ENCODE assay signal across 8 mouse cellular contexts in genomic region chr13:30336913-30337312, GRCm38 (mm10). TPM values are rescaled to one million over a fixed set of nuclear protein-coding genes. Genes with fewer than 3 reads are reported as not detected.
DNase-seq lines count a peak whose midpoint lies in the region; ATAC-seq and TF ChIP-seq lines count a peak whose summit lies in the region.

No protein-coding gene starts in this region.

- peaks cover 6% of the 10 kb centered on the region; the same call in 1 of the 2 replicates for H3K27me3 ChIP-seq in lung, embryonic 15.5 days
- no peaks in the 10 kb centered on the region for H3K27me3 ChIP-seq in heart, embryonic 14.5 days (ENCODE audit: control insufficient read depth, insufficient read depth, low read length)
- peaks cover 15% of the 10 kb centered on the region for H3K27me3 ChIP-seq in small intestine, adult 2 months (ENCODE audit: control insufficient read depth, insufficient read depth, low read length)

- H3K36me3 ChIP-seq in lung, embryonic 15.5 days: no peaks in the 10 kb centered on the region
- no peaks in the 10 kb centered on the region for H3K36me3 ChIP-seq in heart, embryonic 14.5 days (ENCODE audit: control insufficient read depth, insufficient read depth, low read length)
- H3K36me3 ChIP-seq in small intestine, adult 2 months (ENCODE audit: control insufficient read depth, insufficient read depth, low read length): no peaks in the 10 kb centered on the region

- H3K27ac ChIP-seq in lung, embryonic 15.5 days: no peak overlapping the region
- no peak overlapping the region for H3K27ac ChIP-seq in heart, embryonic 14.5 days (replicated peaks in 1 of 2; ENCODE audit: control insufficient read depth in 1 of 2, insufficient read depth in 1 of 2, low read depth in 2 of 2, low read length in 2 of 2)
- H3K27ac ChIP-seq in small intestine, adult 2 months (ENCODE audit: insufficient read depth, low read depth, low read length): no peak overlapping the region

- H3K4me3 ChIP-seq in lung, embryonic 15.5 days: peak overlapping the region; percentile 50
- peak overlapping the region; percentile 59 to 72 for H3K4me3 ChIP-seq in heart, embryonic 14.5 days (ENCODE audit: control insufficient read depth in 1 of 2, insufficient read depth in 1 of 2, low read depth in 1 of 2, low read length in 2 of 2)
- H3K4me3 ChIP-seq in small intestine, adult 2 months (ENCODE audit: low read depth, low read length): peak overlapping the region; percentile 19; the same call in 1 of the 2 replicates

- no peak for ATAC-seq in lung, embryonic 15.5 days (ENCODE audit: borderline replicate concordance, extremely low read depth, low FRiP score, low TSS enrichment)
- no peak for ATAC-seq in heart, embryonic 14.5 days (ENCODE audit: insufficient number of reproducible peaks, insufficient read depth, low FRiP score, low read depth)

- TF ChIP-seq POLR2A in small intestine, adult 2 months (IDR thresholded peaks at IDR 0.05; ENCODE audit: low read depth, low read length): no peak

- 19% methylated on average over 9 of the region's 9 CpGs for WGBS in lung, embryonic 15.5 days
- WGBS in heart, embryonic 14.5 days: 25% methylated on average over 9 of the region's 9 CpGs
- 39% methylated on average over 9 of the region's 9 CpGs for WGBS in small intestine, adult 2 months

- peak overlapping the region; percentile 46 for H3K9ac ChIP-seq in lung, embryonic 15.5 days
- peak overlapping the region; percentile 74 for H3K9ac ChIP-seq in heart, embryonic 14.5 days (ENCODE audit: low read length)

- DNase-seq in lung, postnatal 25 days (ENCODE audit: low spot score): no peak
- peak; percentile 21 for DNase-seq in kidney, postnatal 14 days
- no peak for DNase-seq in layer of hippocampus, adult 11-12 months (ENCODE audit: low spot score)
- no peak for DNase-seq in adipocyte (ENCODE audit: low spot score)
- DNase-seq in cerebellum, adult 8-10 months: no peak

- peak overlapping the region; percentile 95 for H3K4me2 ChIP-seq in lung, embryonic 15.5 days
- H3K4me2 ChIP-seq in heart, embryonic 14.5 days (ENCODE audit: low read length): peak overlapping the region; percentile 77

- TF ChIP-seq CTCF in small intestine, adult 2 months (IDR thresholded peaks at IDR 0.05; ENCODE audit: extremely low read depth, insufficient read length, insufficient replicate concordance, low read depth, low read length): no peak

- no peaks in the 10 kb centered on the region for H3K9me3 ChIP-seq in lung, embryonic 15.5 days
- H3K9me3 ChIP-seq in heart, embryonic 14.5 days (ENCODE audit: control insufficient read depth, low read length): no peaks in the 10 kb centered on the region

- H3K4me1 ChIP-seq in lung, embryonic 15.5 days: peaks cover 9% of the 10 kb centered on the region; the same call in 1 of the 2 replicates
- H3K4me1 ChIP-seq in heart, embryonic 14.5 days (ENCODE audit: control insufficient read depth in 2 of 2, insufficient read depth in 2 of 2, low read length in 2 of 2): peaks cover 0 to 5% of the 10 kb centered on the region in 2 experiments; a peak in 2 of 4 replicates
- no peaks in the 10 kb centered on the region for H3K4me1 ChIP-seq in small intestine, adult 2 months (ENCODE audit: control insufficient read depth, insufficient read depth, insufficient read length, low read length)

RNA-seq across cellular contexts. Expression of gene Agtr1a, which starts 0.7 kb away (rescaled TPM):
- 4.7 and 5.5 TPM in 2 replicates for polyA plus RNA-seq in lung, embryonic 15.5 days (2015; fragmentation: Nextera tagmentation; extraction: Ambion mirVana)
- 15.8 and 15.9 TPM in 2 replicates for polyA plus RNA-seq in heart, embryonic 14.5 days (2014; fragmentation: Nextera tagmentation; extraction: Ambion mirVana)
- polyA plus RNA-seq in small intestine, adult 2 months (2012; rRNA removed): 1.3 and 2.1 TPM in 2 replicates
